Mouse (Mus musculus): ENCODE measurements around the gene Plekha6. TPM values are rescaled to one million over a fixed set of nuclear protein-coding genes. Genes with fewer than 3 reads are reported as not detected.

Plekha6 gene
- polyA plus RNA-seq, 1 experiment from 2014 or later = 23.4 TPM

DNA sequence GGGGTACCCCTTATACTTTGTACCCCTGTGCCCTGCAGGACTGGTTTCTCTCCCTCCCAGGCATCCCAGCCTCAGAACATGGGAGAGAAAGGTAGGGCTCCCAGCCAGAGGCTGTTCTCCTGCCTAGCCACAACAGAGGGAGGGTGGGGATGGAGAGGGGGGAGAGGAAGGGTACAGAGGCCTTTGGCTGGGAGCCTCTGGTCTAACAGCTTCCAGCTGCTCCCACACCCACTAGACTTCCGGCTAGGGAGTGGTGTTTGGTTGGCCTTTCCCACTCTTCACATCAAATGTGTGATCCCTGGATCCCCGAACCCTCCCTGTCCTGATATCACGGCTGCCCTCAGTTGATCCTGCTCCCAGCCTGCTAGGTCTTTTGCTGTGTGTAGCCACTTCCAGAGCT, 76.9 kb downstream of the Plekha6 start:
- no peaks in the 10 kb centered on the region for H3K27me3 ChIP-seq (replicated peaks)
- no peak overlapping the region for H3K4me3 ChIP-seq
- no peak for ATAC-seq (replicated peaks)
- peaks cover 30% of the 10 kb centered on the region for H3K4me1 ChIP-seq
- no peaks in the 10 kb centered on the region for H3K9me3 ChIP-seq
- no peak overlapping the region for H3K4me2 ChIP-seq
- H3K9ac ChIP-seq = no peak overlapping the region
- H3K36me3 ChIP-seq (replicated peaks) = no peaks in the 10 kb centered on the region
- no peak overlapping the region for H3K27ac ChIP-seq
- WGBS = 87% methylated on average over 3 of the region's 3 CpGs

DNA sequence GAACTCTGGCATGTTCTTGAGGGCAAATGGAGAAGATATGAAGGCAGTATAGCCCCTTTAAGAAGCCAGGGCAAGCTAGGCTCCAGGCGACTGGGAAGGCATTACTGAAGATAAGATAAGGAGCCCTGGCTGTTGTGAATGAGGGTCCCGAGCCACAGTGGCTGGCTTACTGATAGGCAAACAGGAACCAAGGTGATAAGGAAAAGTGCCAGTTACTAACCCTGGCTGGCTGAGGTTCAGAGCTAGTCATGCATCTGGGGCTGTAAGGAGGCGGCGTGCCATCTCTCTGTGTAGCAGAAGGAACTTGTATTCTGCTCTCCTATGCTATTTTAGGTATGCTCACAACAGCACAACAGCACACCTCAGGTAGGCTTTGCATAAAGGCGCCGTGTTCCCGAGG, 80.7 kb downstream of the Plekha6 start:
- Histone ChIP-seq H3K9me3 (no peaks in the 10 kb centered on the region), H3K4me3 (no peak overlapping the region), H3K4me2 (no peak overlapping the region), H3K9ac (no peak overlapping the region), H3K27ac (0 out of 2 replicates have a peak overlapping the region, but pooled peaks have one; percentile 70), H3K36me3 (replicated peaks) (no peaks in the 10 kb centered on the region), H3K4me1 (peaks cover 33% of the 10 kb centered on the region), H3K27me3 (replicated peaks) (no peaks in the 10 kb centered on the region)
- no peak for ATAC-seq (replicated peaks)
- 65% methylated on average over 7 of the region's 7 CpGs for WGBS

DNA sequence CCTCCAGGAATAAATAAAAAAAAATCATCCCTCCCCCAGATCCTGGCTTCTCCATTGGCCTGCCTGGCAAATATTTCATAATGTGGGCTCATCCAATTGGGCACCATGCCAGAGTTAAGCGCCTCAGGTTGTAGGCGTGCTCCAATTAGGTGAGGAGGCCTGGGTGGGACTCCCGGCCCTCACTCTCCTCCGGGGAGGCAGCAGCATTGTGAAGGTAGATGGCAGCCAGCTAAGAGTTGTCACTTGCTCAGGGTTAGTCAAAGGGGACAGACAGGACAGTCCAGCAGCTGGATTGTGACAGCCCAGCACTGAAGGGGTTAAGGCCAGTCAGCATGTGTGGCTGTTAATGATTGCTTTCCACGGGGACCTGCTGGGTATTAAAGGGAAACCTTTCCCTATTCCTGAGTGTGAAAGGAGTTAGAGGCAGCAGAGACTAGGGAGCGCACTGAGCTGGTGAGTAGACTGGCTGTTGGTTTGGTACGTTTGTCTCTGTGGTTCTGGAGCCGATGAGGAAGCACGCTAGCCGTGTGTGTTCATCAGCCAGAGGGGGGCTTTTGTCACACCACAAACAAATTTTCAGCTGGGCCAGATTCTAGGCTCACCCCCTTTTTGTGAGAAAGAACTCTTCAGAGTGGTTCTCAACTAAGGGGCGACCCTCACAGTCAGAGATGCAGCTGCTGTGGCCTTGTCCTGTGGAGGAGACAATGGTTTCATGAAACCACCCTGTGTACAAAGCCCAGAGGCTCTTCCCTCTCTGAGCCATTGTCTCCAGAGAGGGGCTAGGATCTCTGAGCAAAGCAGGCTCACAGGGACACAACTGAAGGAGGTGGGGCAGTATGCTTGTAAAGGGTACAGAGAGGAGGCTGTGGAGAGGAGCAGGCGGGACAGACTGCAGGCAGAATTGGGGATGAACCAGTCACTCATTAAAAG, 81.9 kb downstream of the Plekha6 start:
- 0 out of 2 replicates have a peak overlapping the region, but pooled peaks have one; percentile 5 for H3K4me3 ChIP-seq
- WGBS = 15% methylated on average over 12 of the region's 12 CpGs
- peak; percentile 78 for ATAC-seq (replicated peaks)
- H3K9ac ChIP-seq = peak overlapping the region; percentile 13; the same call in 1 of the 2 replicates
- H3K36me3 ChIP-seq (replicated peaks) = no peaks in the 10 kb centered on the region
- H3K4me2 ChIP-seq = peak overlapping the region; percentile 32
- peak overlapping the region; percentile 70 for H3K27ac ChIP-seq
- peaks cover 33% of the 10 kb centered on the region for H3K4me1 ChIP-seq
- H3K27me3 ChIP-seq (replicated peaks) = no peaks in the 10 kb centered on the region
- H3K9me3 ChIP-seq = no peaks in the 10 kb centered on the region

DNA sequence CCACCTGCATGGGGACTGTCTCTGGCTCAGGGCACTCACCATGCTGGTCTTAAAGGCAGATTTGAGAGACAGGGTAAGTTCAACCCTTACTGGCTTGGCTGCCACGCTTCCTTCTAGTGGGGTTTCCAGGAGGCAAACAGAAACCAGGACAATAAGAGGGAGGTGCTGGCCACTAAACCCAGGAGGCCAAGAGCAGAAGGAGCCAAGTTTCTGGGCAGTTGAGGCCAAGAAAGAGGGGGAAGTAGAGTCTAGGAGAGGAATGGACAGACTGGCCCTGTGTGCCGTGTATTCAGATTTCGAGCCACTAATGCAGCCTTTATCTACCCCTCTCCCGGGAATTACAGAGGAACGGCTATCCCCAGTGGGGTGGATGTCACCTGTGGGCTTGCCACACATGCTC, 83.2 kb downstream of the Plekha6 start:
- WGBS = 59% methylated on average over 5 of the region's 5 CpGs
- Histone ChIP-seq H3K27ac (0 out of 2 replicates have a peak overlapping the region, but pooled peaks have one; percentile 23), H3K27me3 (replicated peaks) (no peaks in the 10 kb centered on the region), H3K9ac (no peak overlapping the region), H3K4me2 (no peak overlapping the region), H3K36me3 (replicated peaks) (no peaks in the 10 kb centered on the region), H3K9me3 (no peaks in the 10 kb centered on the region), H3K4me1 (peaks cover 45% of the 10 kb centered on the region), H3K4me3 (no peak overlapping the region)
- no peak for ATAC-seq (replicated peaks)

DNA sequence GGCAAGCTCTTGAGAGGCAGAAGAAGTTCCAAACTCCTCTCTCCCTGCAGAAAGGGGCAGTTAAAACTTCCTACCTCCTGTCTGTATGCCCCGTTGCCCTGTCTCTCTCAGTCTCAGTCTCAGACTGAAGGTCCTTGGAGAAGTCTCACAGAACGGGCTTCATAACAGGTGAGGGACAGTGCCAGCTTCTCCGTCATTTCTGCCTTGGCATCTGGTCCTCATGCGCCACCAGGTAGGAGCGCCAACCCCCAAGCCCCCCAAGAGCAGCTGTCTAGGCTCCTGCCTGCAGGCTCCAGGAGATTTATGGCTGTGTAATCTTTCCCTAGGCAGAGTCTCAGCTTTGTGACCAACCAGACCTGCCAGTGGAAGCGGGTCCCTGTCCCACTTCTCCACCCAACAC, 86.8 kb downstream of the Plekha6 start:
- H3K36me3 ChIP-seq (replicated peaks) = no peaks in the 10 kb centered on the region
- no peak overlapping the region for H3K27ac ChIP-seq
- no peak for ATAC-seq (replicated peaks)
- no peak overlapping the region for H3K9ac ChIP-seq
- H3K27me3 ChIP-seq (replicated peaks) = no peaks in the 10 kb centered on the region
- H3K9me3 ChIP-seq = no peaks in the 10 kb centered on the region
- H3K4me1 ChIP-seq = peaks cover 66% of the 10 kb centered on the region
- H3K4me3 ChIP-seq = no peak overlapping the region
- 86% methylated on average over 6 of the region's 6 CpGs for WGBS
- no peak overlapping the region for H3K4me2 ChIP-seq

DNA sequence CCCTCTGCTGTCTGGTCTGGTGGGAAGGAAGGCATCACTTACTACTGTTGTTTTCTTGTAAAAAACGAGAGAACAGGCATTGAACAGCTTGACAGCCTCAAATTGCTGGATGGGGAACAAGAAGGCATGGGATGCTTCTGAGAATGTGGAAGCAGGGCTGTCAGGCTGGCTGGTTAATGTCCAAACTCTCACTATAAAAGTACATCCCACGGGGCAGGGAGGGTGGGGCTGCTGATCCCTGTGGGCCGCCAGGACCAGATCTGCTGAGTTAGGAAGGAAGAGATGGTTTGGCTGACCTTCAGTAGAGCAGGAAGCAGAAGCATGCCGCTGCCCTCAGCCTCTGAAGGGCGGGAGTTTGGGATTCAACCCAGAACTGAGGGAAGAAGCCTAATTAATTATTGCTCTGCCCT, 87.6 kb downstream of the Plekha6 start:
- Histone ChIP-seq H3K4me3 (no peak overlapping the region), H3K27ac (no peak overlapping the region), H3K27me3 (replicated peaks) (no peaks in the 10 kb centered on the region), H3K9me3 (no peaks in the 10 kb centered on the region), H3K9ac (no peak overlapping the region), H3K4me1 (peaks cover 66% of the 10 kb centered on the region), H3K4me2 (no peak overlapping the region), H3K36me3 (replicated peaks) (no peaks in the 10 kb centered on the region)
- 41% methylated on average over 5 of the region's 5 CpGs for WGBS
- ATAC-seq (replicated peaks) = no peak

DNA sequence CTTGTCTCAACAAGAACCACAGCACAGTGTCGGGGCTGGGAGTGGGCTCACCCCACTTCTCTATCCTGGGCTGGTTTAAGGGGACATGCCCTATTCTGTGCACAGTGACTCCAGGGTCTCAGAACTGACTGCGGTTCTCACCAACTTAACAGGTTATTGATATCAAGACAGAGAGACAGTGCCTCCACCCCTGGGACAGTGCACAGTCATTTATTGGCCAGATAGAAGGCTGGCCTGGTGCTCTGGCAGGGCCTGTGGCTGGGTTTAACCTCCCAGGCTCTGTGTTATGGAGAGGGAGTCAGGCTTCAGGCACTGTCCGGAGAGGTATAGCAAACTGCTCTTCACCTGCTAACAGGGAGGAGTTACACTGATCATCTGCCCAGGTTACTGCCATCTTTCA, 88.2 kb downstream of the Plekha6 start:
- Histone ChIP-seq H3K27me3 (replicated peaks) (no peaks in the 10 kb centered on the region), H3K36me3 (replicated peaks) (no peaks in the 10 kb centered on the region), H3K4me2 (no peak overlapping the region), H3K4me1 (peaks cover 62% of the 10 kb centered on the region), H3K9ac (no peak overlapping the region), H3K27ac (no peak overlapping the region), H3K4me3 (no peak overlapping the region), H3K9me3 (no peaks in the 10 kb centered on the region)
- ATAC-seq (replicated peaks) = no peak
- 91% methylated on average over 3 of the region's 3 CpGs for WGBS

DNA sequence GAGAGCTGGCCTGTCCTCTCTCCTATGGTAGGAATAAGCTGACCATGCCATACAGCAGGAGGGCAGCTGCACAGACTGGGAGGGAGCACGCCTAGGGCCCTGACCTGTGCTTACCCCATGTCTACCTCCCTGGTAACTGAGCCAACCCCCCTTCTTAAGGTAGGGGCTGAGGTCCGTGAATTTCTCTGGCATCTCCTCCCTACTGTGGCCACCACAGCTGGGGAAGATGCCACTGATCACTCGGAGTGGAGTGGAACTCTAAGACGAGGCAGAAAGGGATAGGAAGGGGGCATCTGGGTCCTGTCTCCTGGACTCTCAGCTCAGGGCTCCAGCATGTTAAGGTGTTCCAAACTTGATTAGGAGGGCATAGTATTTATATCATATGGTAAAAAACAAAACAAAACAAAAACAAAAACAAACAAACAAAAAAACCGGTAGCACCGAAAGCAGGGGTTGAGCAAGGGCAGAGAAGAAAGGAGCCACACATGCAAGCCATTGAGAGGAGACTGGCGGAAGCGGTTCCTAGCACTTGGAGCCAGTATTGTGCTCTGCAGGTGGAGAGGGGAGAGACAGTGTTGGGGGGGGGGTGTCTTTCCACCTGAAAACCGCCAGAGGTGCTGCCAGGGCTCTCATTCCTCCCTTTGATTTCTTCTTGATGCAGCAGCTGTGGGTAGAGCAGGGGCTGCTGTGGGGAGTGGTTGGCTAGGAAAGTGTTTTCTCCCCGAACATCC, 89.0 kb downstream of the Plekha6 start:
- 58% methylated on average over 10 of the region's 10 CpGs for WGBS
- ATAC-seq (replicated peaks) = no peak
- Histone ChIP-seq H3K36me3 (replicated peaks) (no peaks in the 10 kb centered on the region), H3K27ac (peak overlapping the region; percentile 46; the same call in 1 of the 2 replicates), H3K9me3 (no peaks in the 10 kb centered on the region), H3K4me1 (peaks cover 59% of the 10 kb centered on the region), H3K4me3 (no peak overlapping the region), H3K9ac (no peak overlapping the region), H3K27me3 (replicated peaks) (no peaks in the 10 kb centered on the region), H3K4me2 (no peak overlapping the region)

DNA sequence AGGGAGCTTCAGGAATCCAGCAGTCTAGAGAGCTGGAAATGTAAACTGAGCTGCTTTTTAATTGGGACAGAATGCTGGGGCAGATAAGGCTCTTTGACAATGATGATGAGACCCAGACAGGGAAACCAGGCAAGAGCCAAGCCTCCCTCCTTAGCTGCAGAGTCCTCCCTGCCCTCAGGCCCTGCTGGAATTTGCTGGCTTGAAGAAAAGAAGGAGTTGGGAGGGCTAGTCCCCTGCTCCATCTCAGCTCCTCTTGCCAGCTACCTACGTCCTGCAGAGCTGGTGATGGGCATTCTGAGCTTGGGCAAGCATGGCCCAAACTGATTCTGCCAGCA, 89.5 kb downstream of the Plekha6 start:
- ATAC-seq (replicated peaks) = no peak
- Histone ChIP-seq H3K4me3 (no peak overlapping the region), H3K27ac (peak overlapping the region; percentile 46; the same call in 1 of the 2 replicates), H3K4me2 (no peak overlapping the region), H3K27me3 (replicated peaks) (no peaks in the 10 kb centered on the region), H3K9me3 (no peaks in the 10 kb centered on the region), H3K4me1 (peaks cover 59% of the 10 kb centered on the region), H3K9ac (no peak overlapping the region), H3K36me3 (replicated peaks) (no peaks in the 10 kb centered on the region)
- 42% methylated on average over 1 of the region's 1 CpGs for WGBS

DNA sequence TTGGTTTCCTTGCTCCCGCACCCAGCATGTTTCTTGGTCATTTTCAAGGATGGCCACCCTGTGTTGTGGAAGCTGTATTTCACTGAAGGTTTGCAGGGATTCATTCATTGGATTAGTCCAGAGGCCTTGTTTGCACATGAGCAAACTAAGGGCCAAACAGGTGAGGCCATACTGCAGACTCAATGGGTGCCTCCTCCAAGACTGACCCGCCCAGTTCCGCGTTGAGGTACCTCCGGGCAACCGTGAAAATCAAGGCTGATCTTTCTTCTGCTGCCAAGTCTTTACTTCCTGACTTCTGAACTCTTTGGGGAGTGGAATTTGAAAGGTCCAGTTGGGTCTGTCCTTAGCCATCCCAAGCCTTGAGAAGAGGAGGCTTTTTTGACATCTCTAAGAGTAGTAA, 90.2 kb downstream of the Plekha6 start:
- Histone ChIP-seq H3K9me3 (no peaks in the 10 kb centered on the region), H3K4me2 (no peak overlapping the region), H3K36me3 (replicated peaks) (no peaks in the 10 kb centered on the region), H3K4me3 (no peak overlapping the region), H3K27ac (no peak overlapping the region), H3K27me3 (replicated peaks) (no peaks in the 10 kb centered on the region), H3K4me1 (peaks cover 59% of the 10 kb centered on the region), H3K9ac (no peak overlapping the region)
- ATAC-seq (replicated peaks) = no peak
- WGBS = 87% methylated on average over 6 of the region's 6 CpGs

DNA sequence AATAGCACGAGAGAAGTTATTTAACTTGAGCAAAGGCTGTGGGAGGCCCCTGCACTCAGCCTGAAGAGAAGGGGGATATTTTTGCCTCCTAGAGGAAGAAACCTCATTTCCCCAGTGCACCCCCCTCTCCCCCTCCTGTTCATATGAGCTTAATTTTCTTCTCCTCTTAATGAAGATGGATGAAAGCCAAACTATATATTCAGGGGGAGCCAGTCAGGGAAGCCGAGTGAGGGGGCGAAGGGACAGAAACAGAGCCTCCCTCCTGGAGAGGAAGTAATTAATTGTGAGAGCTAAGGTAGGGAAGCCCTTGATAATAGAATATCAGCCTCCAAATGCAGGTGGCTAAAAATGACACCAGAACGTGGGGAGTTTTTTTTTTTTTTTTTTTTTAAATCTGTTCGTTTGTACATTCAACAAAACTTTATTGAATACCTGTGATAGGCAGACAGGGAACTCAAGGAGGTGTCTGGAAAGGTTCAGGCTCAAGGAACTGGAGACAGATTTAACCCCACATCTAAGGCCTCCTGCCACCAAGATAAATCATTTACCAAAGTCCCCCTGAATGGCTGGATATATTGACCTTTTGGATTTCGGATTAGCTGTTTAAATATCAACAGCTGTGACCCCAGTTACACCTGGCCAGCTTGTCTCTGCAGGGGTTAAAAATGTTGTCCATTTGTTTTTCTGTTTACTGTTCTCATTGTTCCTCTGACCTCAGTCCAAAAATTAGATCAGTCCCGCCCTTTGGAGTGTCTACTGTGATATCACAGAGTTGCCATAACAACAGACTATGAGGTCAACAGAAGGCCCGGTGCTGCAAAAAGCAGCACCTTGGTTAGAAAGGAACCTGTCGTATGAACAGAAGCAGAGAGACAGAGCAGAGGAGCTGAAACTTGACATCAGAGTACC, 91.1 kb downstream of the Plekha6 start:
- Histone ChIP-seq H3K4me1 (peaks cover 59% of the 10 kb centered on the region), H3K27me3 (replicated peaks) (no peaks in the 10 kb centered on the region), H3K9ac (no peak overlapping the region), H3K36me3 (replicated peaks) (no peaks in the 10 kb centered on the region), H3K27ac (peak overlapping the region; percentile 26; the same call in 1 of the 2 replicates), H3K4me3 (no peak overlapping the region), H3K9me3 (no peaks in the 10 kb centered on the region), H3K4me2 (no peak overlapping the region)
- 41% methylated on average over 9 of the region's 9 CpGs for WGBS
- no peak for ATAC-seq (replicated peaks)

DNA sequence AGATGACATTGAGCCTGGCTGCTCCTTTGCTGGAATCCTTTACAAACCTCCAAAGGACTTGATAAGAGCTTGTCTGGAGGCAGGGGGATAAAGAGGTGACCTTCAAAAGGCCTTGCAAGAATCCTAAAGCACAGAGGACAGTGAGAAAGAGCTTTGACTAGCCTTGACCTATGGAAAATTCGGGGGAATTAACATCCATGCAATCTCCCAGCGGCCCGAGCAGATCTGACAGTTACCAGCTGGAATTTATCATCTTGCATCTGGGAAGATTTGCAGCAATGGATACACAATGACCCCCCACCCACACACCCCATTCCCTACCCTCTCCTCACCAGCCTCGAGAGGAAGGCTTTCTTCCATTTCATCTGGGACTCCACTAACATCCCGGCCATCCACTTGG, 91.8 kb downstream of the Plekha6 start:
- Histone ChIP-seq H3K36me3 (replicated peaks) (no peaks in the 10 kb centered on the region; the same call in 1 of the 2 replicates), H3K9ac (no peak overlapping the region), H3K4me2 (no peak overlapping the region), H3K27me3 (replicated peaks) (no peaks in the 10 kb centered on the region), H3K4me3 (no peak overlapping the region), H3K27ac (no peak overlapping the region), H3K4me1 (peaks cover 59% of the 10 kb centered on the region), H3K9me3 (no peaks in the 10 kb centered on the region)
- ATAC-seq (replicated peaks) = no peak
- 47% methylated on average over 5 of the region's 5 CpGs for WGBS
